10 mouse cellular contexts compared by ENCODE assay signal in the genomic region with DNA sequence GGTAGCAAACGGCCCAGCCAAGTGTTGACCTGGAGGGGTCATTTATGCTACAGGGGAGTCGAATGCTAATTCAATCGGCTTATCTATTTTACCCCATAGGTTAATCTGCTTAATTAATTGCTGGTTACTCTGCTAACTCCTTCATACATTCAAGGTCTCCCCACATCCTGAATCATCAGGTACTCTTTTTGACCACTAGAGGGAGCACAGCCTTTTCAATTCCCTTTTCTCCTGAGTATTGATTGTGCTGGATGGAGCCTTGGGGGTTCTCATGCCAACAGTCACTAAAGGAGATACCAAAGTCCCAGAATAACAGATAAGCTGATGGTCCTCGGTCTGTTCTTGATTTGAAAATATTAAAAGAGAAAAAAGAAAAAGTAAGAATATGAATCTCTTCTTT.
DNase-seq lines count a peak whose midpoint lies in the region; TF ChIP-seq lines count a peak whose summit lies in the region.
"Had no signal": no experiment of that assay in that cellular context is flagged by ENCODE, and none has a peak within 500 bp of the region (broad histone marks: within the 10 kb centered on the region; RNA-seq: fewer than 3 reads in every experiment).

No protein-coding gene starts in this region.

- peaks cover 16% of the 10 kb centered on the region for H3K4me1 ChIP-seq in E14TG2a.4 (replicated peaks; ENCODE audit: low read depth, low read length)
- no peaks in the 10 kb centered on the region for H3K4me1 ChIP-seq in cortical plate, adult 2 months (ENCODE audit: control insufficient read depth, insufficient read depth, low read length)

- H3K27ac ChIP-seq in cortical plate, adult 2 months (ENCODE audit: insufficient read depth, low read length) = no peak overlapping the region
- H3K27ac ChIP-seq: heart, embryonic 15.5 days; macrophage had no signal

- TF ChIP-seq CTCF in E14TG2a.4 (conservative IDR thresholded peaks at IDR 0.05; ENCODE audit: low read length) = peak; percentile 82
- peak; percentile 42; the same call in 1 of the 2 replicates for TF ChIP-seq CTCF in cortical plate, adult 2 months (IDR thresholded peaks at IDR 0.05; ENCODE audit: extremely low read depth, insufficient read depth, low read length)

- no peak for TF ChIP-seq POLR2A in cortical plate, adult 2 months (IDR thresholded peaks at IDR 0.05; ENCODE audit: extremely low read depth, insufficient read depth, low read length)

- H3K36me3 ChIP-seq in E14TG2a.4 (ENCODE audit: insufficient read depth, low read length) = no peaks in the 10 kb centered on the region
- H3K36me3 ChIP-seq: heart, embryonic 15.5 days had no signal

- peaks cover 12% of the 10 kb centered on the region; the same call in 1 of the 2 replicates for H3K9me3 ChIP-seq in E14TG2a.4 (ENCODE audit: low read length)
- H3K9me3 ChIP-seq: heart, embryonic 15.5 days had no signal

- peaks cover 19% of the 10 kb centered on the region for H3K27me3 ChIP-seq in E14TG2a.4 (ENCODE audit: insufficient read depth, low read length)
- H3K27me3 ChIP-seq: heart, embryonic 15.5 days had no signal

- peak; percentile 14 to 82 for DNase-seq in adrenal gland, adult (ENCODE audit: inconsistent age in 2 of 2, low spot score in 1 of 2)
- no peak for DNase-seq in adrenal gland, adult 8-10 months
- peak; percentile 15 to 38 for DNase-seq in kidney, adult 8-10 months
- no peak for DNase-seq in kidney, postnatal 10 days
- DNase-seq in lung, postnatal 36 days = peak; percentile 69
- DNase-seq in frontal cortex, postnatal 25 days (ENCODE audit: low spot score in 2 of 2) = no peak

- H3K4me3 ChIP-seq in E14TG2a.4 (replicated peaks; ENCODE audit: low read length) = no peak overlapping the region
- H3K4me3 ChIP-seq in cortical plate, adult 2 months (ENCODE audit: insufficient read depth, low read length) = no peak overlapping the region
- H3K4me3 ChIP-seq: heart, embryonic 15.5 days had no signal

Comparison
In these comparisons a context has a peak if more than half of its experiments do, and no peak if none do; other contexts are left out.
1. DNase-seq: peak in adrenal gland, adult (2 of 2), kidney, adult 8-10 months (2 of 2) and lung, postnatal 36 days (single experiment); none in adrenal gland, adult 8-10 months (single experiment), kidney, postnatal 10 days (single experiment) and frontal cortex, postnatal 25 days (0 of 2).